Mouse (Mus musculus) macrophage (primary cell): ENCODE data around the gene Pitpna. TPM values are rescaled to one million over a fixed set of nuclear protein-coding genes. Genes with fewer than 3 reads are reported as not detected.

ENCODE experiments used
- H3K27ac ChIP-seq: fragments of 350-480 bp; formaldehyde crosslinking; 2 replicates; pipeline ENCODE4 v1.9.0; 2021
- H3K36me3 ChIP-seq: fragments of 350-480 bp; formaldehyde crosslinking; 2 replicates; pipeline ENCODE4 v1.9.0; 2021; ENCODE audit errors: inconsistent target
- H3K4me3 ChIP-seq: fragments of 350-480 bp; formaldehyde crosslinking; 2 replicates; pipeline ENCODE4 v1.9.0; 2021; ENCODE audit errors: inconsistent target
- H3K79me2 ChIP-seq: fragments of 350-480 bp; formaldehyde crosslinking; 2 replicates; pipeline ENCODE4 v1.9.0; 2021; ENCODE audit errors: inconsistent target
- WGBS: methylation state at CpG from one replicate; pipeline ENCODE4 v1.1.7; 2026; ENCODE audit warnings: inconsistent platforms; ENCODE audit not compliant: missing documents; 5-methylcytosine and 5-hydroxymethylcytosine counted together
- polyA plus RNA-seq: library from polyadenylated mRNA; stranded (reverse); fragments of 250-400 nt; gene quantifications from 3 replicates; pipeline ENCODE4 v1.2.4, GENCODE M21; 2018; ENCODE audit warnings: inconsistent platforms

The Pitpna gene
- polyA plus RNA-seq, 1 experiment from 2014 or later: 582 TPM

GRCm38 (mm10) chr11:75571126-75571990, 16.5 kb upstream of the Pitpna start:
- 17% methylated on average over 13 of the region's 14 CpGs for WGBS
- peaks cover 37% of the 10 kb centered on the region; the same call in 1 of the 2 replicates for H3K79me2 ChIP-seq
- peaks cover 38% of the 10 kb centered on the region for H3K36me3 ChIP-seq
- no peak overlapping the region for H3K4me3 ChIP-seq
- peak overlapping the region; percentile 98 for H3K27ac ChIP-seq

DNA sequence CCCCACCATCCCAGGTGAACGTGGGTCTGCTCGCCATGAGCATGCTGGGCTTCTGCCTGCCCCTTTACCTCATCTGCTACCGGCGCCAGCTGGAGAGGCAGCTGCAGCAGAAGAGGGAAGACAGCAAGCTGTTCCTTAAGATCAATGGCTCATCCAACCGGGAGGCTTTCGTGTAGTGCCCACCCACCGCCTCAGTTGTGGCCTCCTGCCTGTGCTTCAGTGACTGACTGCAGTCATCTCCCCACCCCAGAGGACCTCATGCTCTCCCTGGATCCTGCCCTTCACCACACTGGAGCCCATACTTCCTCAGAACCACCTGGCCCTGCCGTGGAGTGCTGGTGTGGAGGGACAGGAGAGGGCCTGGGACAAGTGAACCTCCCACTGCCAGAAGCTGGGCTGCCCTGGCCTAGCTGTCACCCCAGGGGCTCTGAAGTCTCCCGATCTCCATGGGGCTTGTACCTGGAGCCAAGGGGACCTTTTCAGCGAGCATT, 15.6 kb upstream of the Pitpna start:
- H3K79me2 ChIP-seq: peaks cover 29% of the 10 kb centered on the region; the same call in 1 of the 2 replicates
- WGBS: 25% methylated on average over 10 of the region's 10 CpGs
- peaks cover 31% of the 10 kb centered on the region for H3K36me3 ChIP-seq
- no peak overlapping the region for H3K4me3 ChIP-seq
- H3K27ac ChIP-seq: peak overlapping the region; percentile 98

DNA sequence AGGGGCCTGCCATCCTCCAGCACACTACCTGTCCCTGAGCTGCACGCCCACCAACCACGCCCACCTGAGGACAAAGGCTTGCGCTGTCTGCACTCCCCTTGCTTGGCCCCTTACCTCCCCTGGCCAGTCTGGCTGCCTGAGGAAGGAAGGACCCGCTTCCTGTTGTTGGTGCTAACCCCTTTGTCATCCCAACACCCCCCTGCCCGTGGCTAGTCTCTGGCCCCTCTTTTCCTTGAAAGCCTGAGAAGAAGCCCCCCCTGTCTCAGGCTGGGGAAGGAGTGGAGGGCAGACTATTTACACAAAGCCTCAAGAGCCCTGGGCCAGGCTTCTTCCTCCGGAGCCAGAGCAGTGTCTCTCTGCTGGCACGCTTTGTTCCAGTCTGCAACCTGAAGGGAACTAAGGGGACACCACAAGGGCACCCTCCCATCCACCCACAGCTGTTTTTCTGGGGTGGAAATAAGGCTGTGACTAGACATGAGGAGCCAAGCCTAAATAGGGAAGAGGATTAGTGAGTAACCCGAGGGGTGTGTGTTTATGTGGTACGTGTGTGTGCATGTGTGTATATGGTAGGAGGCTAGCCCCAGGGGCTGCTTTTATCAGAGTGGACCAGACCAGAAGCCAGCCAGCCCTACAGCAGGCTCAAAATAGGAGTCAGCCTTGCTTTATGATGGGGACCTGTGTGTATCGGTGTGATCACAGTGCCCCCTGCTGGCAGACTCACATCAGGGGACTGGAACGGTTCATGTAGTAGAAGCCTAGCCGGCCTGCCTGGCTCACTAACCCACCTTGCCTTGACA, 14.8 kb upstream of the Pitpna start:
- no peak overlapping the region for H3K4me3 ChIP-seq
- peaks cover 24% of the 10 kb centered on the region for H3K36me3 ChIP-seq
- H3K27ac ChIP-seq: peak overlapping the region; percentile 98
- WGBS: 2% methylated on average over 11 of the region's 12 CpGs
- peaks cover 22% of the 10 kb centered on the region; the same call in 1 of the 2 replicates for H3K79me2 ChIP-seq

- Histone ChIP-seq H3K4me3 (no peak overlapping the region), H3K27ac (peak overlapping the region; percentile 98), H3K36me3 (peaks cover 9% of the 10 kb centered on the region), H3K79me2 (peaks cover 8% of the 10 kb centered on the region; the same call in 1 of the 2 replicates)
- 86% methylated on average over 4 of the region's 5 CpGs for WGBS
Observed at GRCm38 (mm10) chr11:75574378-75575123, 13.3 kb upstream of the Pitpna start.

- WGBS: 41% methylated on average over 8 of the region's 9 CpGs
- Histone ChIP-seq H3K27ac (no peak overlapping the region), H3K4me3 (no peak overlapping the region), H3K79me2 (peaks cover 8% of the 10 kb centered on the region; the same call in 1 of the 2 replicates), H3K36me3 (no peaks in the 10 kb centered on the region; the same call in 1 of the 2 replicates)
Observed at GRCm38 (mm10) chr11:75575560-75576123, 12.3 kb upstream of the Pitpna start.

GRCm38 (mm10) chr11:75578609-75579008, 9.3 kb upstream of the Pitpna start:
- 100% methylated on average over 5 of the region's 5 CpGs for WGBS
- Histone ChIP-seq H3K36me3 (no peaks in the 10 kb centered on the region; the same call in 1 of the 2 replicates), H3K27ac (no peak overlapping the region), H3K4me3 (no peak overlapping the region), H3K79me2 (no peaks in the 10 kb centered on the region)

- Histone ChIP-seq H3K27ac (no peak overlapping the region), H3K4me3 (no peak overlapping the region), H3K36me3 (no peaks in the 10 kb centered on the region), H3K79me2 (no peaks in the 10 kb centered on the region)
- 95% methylated on average over 5 of the region's 7 CpGs for WGBS
Observed at GRCm38 (mm10) chr11:75581495-75582149, 6.3 kb upstream of the Pitpna start.

DNA sequence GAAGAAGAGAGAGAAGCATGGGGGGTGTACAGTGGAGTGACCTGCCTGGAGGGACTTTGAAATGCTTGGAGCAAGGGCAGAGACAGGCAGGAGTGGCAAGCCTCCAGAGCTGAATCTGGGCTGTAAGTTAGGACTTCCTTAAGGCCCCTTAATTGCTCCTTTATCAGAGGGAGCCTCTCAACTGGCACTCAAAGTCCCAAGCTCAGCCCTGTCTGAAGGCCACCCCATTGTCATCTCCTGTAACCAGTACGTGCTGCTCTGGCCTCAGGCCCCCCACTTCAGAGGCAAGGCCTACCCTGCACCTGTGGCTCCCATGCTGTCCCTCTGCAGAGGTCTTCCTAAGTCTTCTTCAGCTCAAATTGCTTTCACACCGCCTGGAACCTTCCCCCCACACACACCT, 4.4 kb upstream of the Pitpna start:
- WGBS: 100% methylated on average over 2 of the region's 2 CpGs
- Histone ChIP-seq H3K79me2 (peaks cover 4% of the 10 kb centered on the region), H3K36me3 (no peaks in the 10 kb centered on the region)

DNA sequence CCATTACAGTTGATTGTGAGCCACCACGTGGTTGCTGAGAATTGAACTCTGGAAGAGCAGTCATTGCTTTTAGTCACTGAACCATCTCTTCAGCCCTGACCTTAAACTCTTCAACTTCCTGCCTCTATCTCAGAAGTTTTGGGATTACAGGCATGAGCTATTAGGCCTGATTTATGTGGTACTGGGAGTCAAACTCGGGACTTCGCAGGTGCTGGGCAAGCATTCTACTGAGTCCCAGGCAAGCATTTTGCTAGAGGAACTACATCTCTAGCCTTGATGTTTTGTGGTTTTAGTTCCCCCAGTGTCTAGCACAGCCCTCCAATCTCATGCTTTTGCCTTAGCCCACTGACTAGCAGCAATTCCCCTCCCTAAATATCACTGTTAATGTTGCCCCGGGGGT, 2.8 kb upstream of the Pitpna start:
- H3K79me2 ChIP-seq: peaks cover 19% of the 10 kb centered on the region
- no peaks in the 10 kb centered on the region; the same call in 1 of the 2 replicates for H3K36me3 ChIP-seq
- no peak overlapping the region for H3K4me3 ChIP-seq
- H3K27ac ChIP-seq: peak overlapping the region; percentile 21
- 25% methylated on average over 4 of the region's 4 CpGs for WGBS

More for the DNA sequence above, 4.4 kb upstream of the Pitpna start:
- Histone ChIP-seq H3K27ac (no peak overlapping the region), H3K4me3 (no peak overlapping the region)

DNA sequence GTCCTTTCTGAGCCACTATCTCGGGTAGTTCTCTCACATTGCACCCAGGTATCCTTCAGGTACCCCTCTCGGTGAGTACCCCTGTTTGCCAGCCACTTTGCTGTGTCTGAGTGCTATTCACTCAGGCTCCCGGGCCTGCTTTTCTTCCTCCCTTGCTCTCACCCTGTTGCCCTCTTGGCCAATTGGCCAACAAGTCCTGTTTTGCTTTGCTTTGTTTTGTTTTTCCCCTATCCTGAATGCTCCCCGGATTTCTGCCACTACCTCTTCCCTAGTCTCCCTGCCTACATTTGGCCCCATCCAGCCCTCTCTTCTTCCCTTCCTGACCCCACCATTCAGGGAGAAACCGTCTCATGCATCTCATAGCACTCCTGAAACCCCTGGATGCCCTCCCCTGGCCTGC, 1.9 kb upstream of the Pitpna start:
- 96% methylated on average over 5 of the region's 5 CpGs for WGBS
- Histone ChIP-seq H3K4me3 (no peak overlapping the region), H3K36me3 (no peaks in the 10 kb centered on the region; the same call in 1 of the 2 replicates), H3K79me2 (peaks cover 28% of the 10 kb centered on the region), H3K27ac (no peak overlapping the region)

GRCm38 (mm10) chr11:75586963-75587362, 934 bp upstream of the Pitpna start:
- H3K79me2 ChIP-seq: peaks cover 38% of the 10 kb centered on the region
- no peaks in the 10 kb centered on the region; the same call in 1 of the 2 replicates for H3K36me3 ChIP-seq
- no peak overlapping the region for H3K4me3 ChIP-seq
- WGBS: 94% methylated on average over 5 of the region's 5 CpGs
- peak overlapping the region; percentile 67 for H3K27ac ChIP-seq

DNA sequence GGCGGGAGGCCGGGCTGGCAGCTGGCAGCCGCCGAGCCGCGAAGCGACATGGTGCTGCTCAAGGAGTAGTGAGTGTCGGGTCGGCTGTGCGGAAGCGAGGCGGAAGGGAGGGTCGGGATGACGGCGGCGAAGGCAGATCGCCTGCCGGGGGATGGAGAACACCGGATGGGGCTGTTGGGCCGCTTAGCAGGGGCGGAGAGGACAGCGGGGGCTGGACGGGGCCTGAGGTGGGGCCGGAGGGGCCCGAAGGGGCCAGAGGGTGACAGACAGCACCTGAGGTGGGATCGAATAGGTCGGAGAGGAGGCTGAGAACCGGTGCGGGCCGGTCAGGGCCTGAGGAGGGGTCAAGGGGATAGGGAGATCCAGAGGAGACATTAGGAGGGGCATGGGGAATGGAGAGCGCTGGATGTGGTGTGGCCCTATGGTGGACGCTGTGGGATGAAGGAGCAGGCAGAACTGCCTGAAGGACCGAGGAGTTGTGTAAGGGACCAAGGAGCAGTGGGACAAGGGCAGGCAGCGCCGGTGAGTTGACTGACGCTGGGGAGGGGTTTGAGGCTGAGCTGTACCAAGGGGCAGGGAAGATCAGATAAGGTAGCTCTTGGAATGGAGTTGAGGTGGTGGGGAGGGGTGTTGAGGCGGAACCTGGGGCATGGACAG, 516 bp downstream of the Pitpna start:
- H3K27ac ChIP-seq: peak overlapping the region; percentile 83
- WGBS: 1% methylated on average over 29 of the region's 37 CpGs
- H3K79me2 ChIP-seq: peaks cover 53% of the 10 kb centered on the region
- H3K4me3 ChIP-seq: peak overlapping the region; percentile 95
- no peaks in the 10 kb centered on the region; the same call in 1 of the 2 replicates for H3K36me3 ChIP-seq

- Histone ChIP-seq H3K4me3 (no peak overlapping the region), H3K27ac (peak overlapping the region; percentile 93), H3K79me2 (peaks cover 95% of the 10 kb centered on the region), H3K36me3 (peaks cover 4% of the 10 kb centered on the region)
- 2% methylated on average over 5 of the region's 5 CpGs for WGBS
Observed at GRCm38 (mm10) chr11:75592612-75593011, 4.7 kb downstream of the Pitpna start.
